Comparison of ENCODE assay signal across 9 mouse cellular contexts in genomic region chr8:93812566-93813404, GRCm38 (mm10). TPM values are rescaled to one million over a fixed set of nuclear protein-coding genes. Genes with fewer than 3 reads are reported as not detected.
A peak's percentile ranks its signal among the peaks of the same experiment; 100 is the strongest.
DNase-seq lines count a peak whose midpoint lies in the region; ATAC-seq and TF ChIP-seq lines count a peak whose summit lies in the region.
"Had no signal": no experiment of that assay in that cellular context is flagged by ENCODE, and none has a peak within 500 bp of the region (broad histone marks: within the 10 kb centered on the region; RNA-seq: fewer than 3 reads in every experiment).

No protein-coding gene starts in this region.

- H3K27me3 ChIP-seq in heart, embryonic 16.5 days (ENCODE audit: control insufficient read depth, insufficient read depth, low read length), result 0 out of 2 replicates have a peak, but pooled peaks cover 9% of the 10 kb centered on the region
- H3K27me3 ChIP-seq in embryonic facial prominence, embryonic 12.5 days, result peaks cover 22% of the 10 kb centered on the region
- peaks cover 53% of the 10 kb centered on the region for H3K27me3 ChIP-seq in limb, embryonic 12.5 days
- peaks cover 40% of the 10 kb centered on the region for H3K27me3 ChIP-seq in small intestine, adult 2 months (ENCODE audit: control insufficient read depth, insufficient read depth, low read length)

- no peak for DNase-seq in heart, postnatal 10 days
- DNase-seq in Muller cell, postnatal 12 days (ENCODE audit: inconsistent ontology term), result peak; percentile 45
- no peak for DNase-seq in thymus, postnatal 36 days
- no peak for DNase-seq in adrenal gland, postnatal 4 days (ENCODE audit: low spot score in 2 of 2)

- peak overlapping the region; percentile 82 for H3K4me2 ChIP-seq in heart, embryonic 16.5 days (ENCODE audit: low read depth, low read length)
- peak overlapping the region; percentile 78 for H3K4me2 ChIP-seq in embryonic facial prominence, embryonic 12.5 days (replicated peaks)
- H3K4me2 ChIP-seq in limb, embryonic 12.5 days, result peak overlapping the region; percentile 86

- ATAC-seq in heart, embryonic 16.5 days (replicated peaks; ENCODE audit: extremely low read depth, insufficient read depth, low FRiP score), result no peak
- peak; percentile 4; the same call in 1 of the 2 replicates for ATAC-seq in embryonic facial prominence, embryonic 12.5 days (ENCODE audit: insufficient number of reproducible peaks, insufficient read depth, low FRiP score, low TSS enrichment)
- ATAC-seq in limb, embryonic 12.5 days (ENCODE audit: insufficient number of reproducible peaks, insufficient read depth, low FRiP score, low TSS enrichment, low read depth), result no peak

- no peak overlapping the region for H3K9ac ChIP-seq in heart, embryonic 16.5 days (ENCODE audit: low read length)
- H3K9ac ChIP-seq in embryonic facial prominence, embryonic 12.5 days, result 0 out of 2 replicates have a peak overlapping the region, but pooled peaks have one; percentile 7
- H3K9ac ChIP-seq in limb, embryonic 12.5 days (replicated peaks), result no peak overlapping the region

- no peaks in the 10 kb centered on the region for H3K36me3 ChIP-seq in heart, embryonic 16.5 days (ENCODE audit: control insufficient read depth, insufficient read depth)
- no peaks in the 10 kb centered on the region for H3K36me3 ChIP-seq in embryonic facial prominence, embryonic 12.5 days
- H3K36me3 ChIP-seq in limb, embryonic 12.5 days, result no peaks in the 10 kb centered on the region
- H3K36me3 ChIP-seq in small intestine, adult 2 months (ENCODE audit: control insufficient read depth, insufficient read depth, low read length), result no peaks in the 10 kb centered on the region

- H3K9me3 ChIP-seq in heart, embryonic 16.5 days (replicated peaks; ENCODE audit: control insufficient read depth, low read length), result no peaks in the 10 kb centered on the region
- H3K9me3 ChIP-seq in embryonic facial prominence, embryonic 12.5 days, result no peaks in the 10 kb centered on the region
- H3K9me3 ChIP-seq in limb, embryonic 12.5 days, result no peaks in the 10 kb centered on the region

- TF ChIP-seq POLR2A in small intestine, adult 2 months (IDR thresholded peaks at IDR 0.05; ENCODE audit: low read depth, low read length), result no peak

- TF ChIP-seq CTCF in small intestine, adult 2 months (IDR thresholded peaks at IDR 0.05; ENCODE audit: extremely low read depth, insufficient read length, insufficient replicate concordance, low read depth, low read length), result no peak

- peak overlapping the region; percentile 38 for H3K4me3 ChIP-seq in heart, embryonic 16.5 days (ENCODE audit: low read length)
- H3K4me3 ChIP-seq in embryonic facial prominence, embryonic 12.5 days, result peak overlapping the region; percentile 65
- H3K4me3 ChIP-seq in limb, embryonic 12.5 days (replicated peaks), result peak overlapping the region; percentile 28
- H3K4me3 ChIP-seq in small intestine, adult 2 months (ENCODE audit: low read depth, low read length), result peak overlapping the region; percentile 49

- peaks cover 5% of the 10 kb centered on the region; the same call in 1 of the 2 replicates for H3K4me1 ChIP-seq in heart, embryonic 16.5 days (ENCODE audit: control insufficient read depth, insufficient read depth, low read length)
- H3K4me1 ChIP-seq in embryonic facial prominence, embryonic 12.5 days, result peaks cover 20% of the 10 kb centered on the region; the same call in 1 of the 2 replicates
- peaks cover 30% of the 10 kb centered on the region for H3K4me1 ChIP-seq in limb, embryonic 12.5 days (replicated peaks)
- H3K4me1 ChIP-seq in small intestine, adult 2 months (ENCODE audit: control insufficient read depth, insufficient read depth, insufficient read length, low read length), result peaks cover 10% of the 10 kb centered on the region

- 12% methylated on average over 35 of the region's 35 CpGs for WGBS in heart, embryonic 16.5 days
- WGBS in embryonic facial prominence, embryonic 12.5 days, result 8% methylated on average over 35 of the region's 35 CpGs
- WGBS in limb, embryonic 12.5 days, result 8% methylated on average over 35 of the region's 35 CpGs
- WGBS in small intestine, adult 2 months, result 14% methylated on average over 35 of the region's 35 CpGs

- intact Hi-C loops in heart, postnatal 10 days (cut with DNase I), result loop anchor here (5.0 kb wide), 2 partner anchors 120 to 220 kb away; no protein-coding TSS in a partner anchor

- H3K27ac ChIP-seq in heart, embryonic 16.5 days (ENCODE audit: low read length), result no peak overlapping the region
- H3K27ac ChIP-seq in embryonic facial prominence, embryonic 12.5 days, result 0 out of 2 replicates have a peak overlapping the region, but pooled peaks have one; percentile 11
- H3K27ac ChIP-seq in limb, embryonic 12.5 days, result no peak overlapping the region
- no peak overlapping the region for H3K27ac ChIP-seq in small intestine, adult 2 months (ENCODE audit: insufficient read depth, low read depth, low read length)

RNA-seq across cellular contexts. Expression of gene Gnao1, which starts 3.0 kb away (rescaled TPM):
- polyA plus RNA-seq in heart, embryonic 16.5 days (2015; fragmentation: Nextera tagmentation; extraction: Ambion mirVana), result 10.1 and 10.8 TPM in 2 replicates
- 10 to 100 TPM; 18.5 to 28.1 TPM for total RNA-seq in heart, postnatal 10 days (2021)
- 12.9 and 16.7 TPM in 2 replicates for polyA plus RNA-seq in embryonic facial prominence, embryonic 12.5 days (2016; fragmentation: Nextera tagmentation; extraction: Ambion mirVana)
- polyA plus RNA-seq in limb, embryonic 12.5 days (2016; fragmentation: Nextera tagmentation; extraction: Ambion mirVana), result 2.0 and 2.6 TPM in 2 replicates
- polyA plus RNA-seq in small intestine, adult 2 months (2012; rRNA removed), result 8.2 and 13.6 TPM in 2 replicates
- 10 to 100 TPM; 51.9 to 69.8 TPM for total RNA-seq in adrenal gland, postnatal 4 days (2021)
- total RNA-seq: MEL had no signal
